Mouse (Mus musculus) limb, embryonic 12.5 days (tissue): ENCODE measurements around the gene Dstn. TPM values are rescaled to one million over a fixed set of nuclear protein-coding genes. Genes with fewer than 3 reads are reported as not detected.

ENCODE experiments used
- ATAC-seq: fragments of 200-750 bp; cut with Nextera tagmentation; 2 replicates; pipeline ENCODE4 v1.8.0; 2017; ENCODE audit warnings: low read depth, moderate TSS enrichment; ENCODE audit not compliant: insufficient number of reproducible peaks, insufficient read depth, low FRiP score, low TSS enrichment
- H3K27ac ChIP-seq: fragments of 300-500 bp; sonication (generic); 2 replicates; pipeline ENCODE4 v1.5.1; 2016; ENCODE audit warnings: mild to moderate bottlenecking, moderate library complexity
- H3K27me3 ChIP-seq: fragments of 300-500 bp; sonication (generic); 2 replicates; pipeline ENCODE4 v1.6.1; 2016; ENCODE audit warnings: mild to moderate bottlenecking, moderate library complexity
- H3K36me3 ChIP-seq: fragments of 300-500 bp; sonication (generic); 2 replicates; pipeline ENCODE4 v1.6.1; 2016; ENCODE audit warnings: mild to moderate bottlenecking, moderate library complexity
- H3K4me1 ChIP-seq: fragments of 300-500 bp; sonication (generic); replicated peaks from 2 replicates; pipeline ENCODE4 v1.6.1; 2016
- H3K4me2 ChIP-seq: fragments of 300-500 bp; sonication (generic); 2 replicates; pipeline ENCODE4 v1.6.1; 2016; ENCODE audit warnings: mild to moderate bottlenecking, moderate library complexity
- H3K4me3 ChIP-seq: fragments of 300-500 bp; sonication (generic); replicated peaks from 2 replicates; pipeline ENCODE4 v1.5.1; 2016; ENCODE audit warnings: mild to moderate bottlenecking
- H3K9ac ChIP-seq: fragments of 300-500 bp; sonication (generic); replicated peaks from 2 replicates; pipeline ENCODE4 v1.6.1; 2016; ENCODE audit warnings: mild to moderate bottlenecking, moderate library complexity
- H3K9me3 ChIP-seq: fragments of 300-500 bp; sonication (generic); 2 replicates; pipeline ENCODE4 v1.6.1; 2016; ENCODE audit warnings: mild to moderate bottlenecking, moderate library complexity
- WGBS: fragments of 180-500 bp; shearing (Covaris S2); methylation state at CpG from one replicate; pipeline ENCODE4 v1.1.7; 2016; 5-methylcytosine and 5-hydroxymethylcytosine counted together
- polyA plus RNA-seq: library from polyadenylated mRNA; unstranded; fragments of >200 nt; fragmentation: Nextera tagmentation; extraction: Ambion mirVana; gene quantifications from 2 replicates; pipeline ENCODE4 v1.2.1, GENCODE M21; 2016

Gene Dstn
- polyA plus RNA-seq, 1 experiment from 2014 or later: 312 TPM

- Histone ChIP-seq H3K27me3 (no peaks in the 10 kb centered on the region), H3K36me3 (no peaks in the 10 kb centered on the region), H3K4me2 (no peak overlapping the region), H3K9me3 (no peaks in the 10 kb centered on the region), H3K4me1 (peaks cover 27% of the 10 kb centered on the region), H3K4me3 (no peak overlapping the region), H3K9ac (no peak overlapping the region), H3K27ac (no peak overlapping the region)
- no peak for ATAC-seq
- WGBS: 29% methylated on average over 4 of the region's 4 CpGs
Observed at GRCm38 (mm10) chr2:143918831-143919502, 3.8 kb downstream of the Dstn start.

- H3K9me3 ChIP-seq: no peaks in the 10 kb centered on the region
- H3K9ac ChIP-seq: no peak overlapping the region
- no peaks in the 10 kb centered on the region for H3K36me3 ChIP-seq
- no peaks in the 10 kb centered on the region; the same call in 1 of the 2 replicates for H3K4me1 ChIP-seq
- H3K27me3 ChIP-seq: no peaks in the 10 kb centered on the region
- ATAC-seq: no peak
- no peak overlapping the region for H3K4me3 ChIP-seq
- WGBS: 52% methylated on average over 7 of the region's 7 CpGs
- H3K27ac ChIP-seq: no peak overlapping the region
- no peak overlapping the region for H3K4me2 ChIP-seq
Observed at GRCm38 (mm10) chr2:143924085-143924484, 9.0 kb downstream of the Dstn start.

GRCm38 (mm10) chr2:143925826-143926225 is 10.7 kb downstream of the Dstn start:
- Histone ChIP-seq H3K36me3 (no peaks in the 10 kb centered on the region), H3K27ac (no peak overlapping the region), H3K27me3 (no peaks in the 10 kb centered on the region), H3K4me3 (no peak overlapping the region), H3K9ac (no peak overlapping the region), H3K4me2 (no peak overlapping the region), H3K4me1 (no peaks in the 10 kb centered on the region; the same call in none of the 2 replicates), H3K9me3 (no peaks in the 10 kb centered on the region)
- 94% methylated on average over 6 of the region's 6 CpGs for WGBS
- no peak for ATAC-seq

- H3K36me3 ChIP-seq: no peaks in the 10 kb centered on the region
- 73% methylated on average over 3 of the region's 3 CpGs for WGBS
- no peaks in the 10 kb centered on the region for H3K27me3 ChIP-seq
- H3K4me3 ChIP-seq: no peak overlapping the region
- H3K4me2 ChIP-seq: no peak overlapping the region
- H3K27ac ChIP-seq: no peak overlapping the region
- no peak for ATAC-seq
- peaks cover 5% of the 10 kb centered on the region for H3K4me1 ChIP-seq
- no peak overlapping the region for H3K9ac ChIP-seq
- H3K9me3 ChIP-seq: no peaks in the 10 kb centered on the region
Observed at GRCm38 (mm10) chr2:143929607-143930311, 14.6 kb downstream of the Dstn start.

GRCm38 (mm10) chr2:143932340-143932873 is 17.3 kb downstream of the Dstn start:
- Histone ChIP-seq H3K4me1 (peaks cover 5% of the 10 kb centered on the region), H3K4me2 (no peak overlapping the region), H3K27me3 (no peaks in the 10 kb centered on the region), H3K9me3 (no peaks in the 10 kb centered on the region), H3K4me3 (no peak overlapping the region), H3K36me3 (no peaks in the 10 kb centered on the region), H3K27ac (no peak overlapping the region; the same call in 1 of the 2 replicates), H3K9ac (no peak overlapping the region)
- ATAC-seq: peak; percentile 68; the same call in 1 of the 2 replicates
- 76% methylated on average over 12 of the region's 12 CpGs for WGBS

- Histone ChIP-seq H3K9ac (no peak overlapping the region), H3K4me1 (peaks cover 5% of the 10 kb centered on the region), H3K27ac (no peak overlapping the region), H3K4me2 (no peak overlapping the region), H3K4me3 (no peak overlapping the region), H3K27me3 (no peaks in the 10 kb centered on the region), H3K9me3 (no peaks in the 10 kb centered on the region), H3K36me3 (peaks cover 4% of the 10 kb centered on the region; the same call in 1 of the 2 replicates)
- 84% methylated on average over 5 of the region's 5 CpGs for WGBS
- no peak for ATAC-seq
Observed at GRCm38 (mm10) chr2:143933516-143933915, 18.4 kb downstream of the Dstn start.

GRCm38 (mm10) chr2:143934439-143934838 is 19.3 kb downstream of the Dstn start:
- WGBS: 93% methylated on average over 8 of the region's 8 CpGs
- no peak overlapping the region for H3K4me3 ChIP-seq
- no peak overlapping the region for H3K9ac ChIP-seq
- no peaks in the 10 kb centered on the region for H3K9me3 ChIP-seq
- peaks cover 5% of the 10 kb centered on the region for H3K4me1 ChIP-seq
- peaks cover 13% of the 10 kb centered on the region; the same call in 1 of the 2 replicates for H3K36me3 ChIP-seq
- H3K27ac ChIP-seq: no peak overlapping the region
- H3K27me3 ChIP-seq: no peaks in the 10 kb centered on the region
- no peak for ATAC-seq
- no peak overlapping the region for H3K4me2 ChIP-seq

- ATAC-seq: no peak
- Histone ChIP-seq H3K27me3 (no peaks in the 10 kb centered on the region), H3K9me3 (no peaks in the 10 kb centered on the region), H3K9ac (no peak overlapping the region), H3K27ac (no peak overlapping the region), H3K36me3 (peaks cover 42% of the 10 kb centered on the region), H3K4me2 (no peak overlapping the region), H3K4me3 (no peak overlapping the region), H3K4me1 (no peaks in the 10 kb centered on the region)
- WGBS: 71% methylated on average over 2 of the region's 2 CpGs
Observed at GRCm38 (mm10) chr2:143937861-143938260, 22.7 kb downstream of the Dstn start.

GRCm38 (mm10) chr2:143940406-143940805 is 25.3 kb downstream of the Dstn start:
- no peak overlapping the region for H3K4me3 ChIP-seq
- H3K36me3 ChIP-seq: peaks cover 66% of the 10 kb centered on the region
- H3K4me1 ChIP-seq: no peaks in the 10 kb centered on the region
- no peaks in the 10 kb centered on the region for H3K9me3 ChIP-seq
- no peaks in the 10 kb centered on the region for H3K27me3 ChIP-seq
- H3K9ac ChIP-seq: no peak overlapping the region
- 89% methylated on average over 5 of the region's 5 CpGs for WGBS
- H3K27ac ChIP-seq: no peak overlapping the region
- no peak overlapping the region for H3K4me2 ChIP-seq
- no peak for ATAC-seq

- Histone ChIP-seq H3K27me3 (no peaks in the 10 kb centered on the region), H3K4me1 (no peaks in the 10 kb centered on the region), H3K9ac (no peak overlapping the region), H3K36me3 (peaks cover 93% of the 10 kb centered on the region), H3K4me2 (no peak overlapping the region), H3K4me3 (no peak overlapping the region), H3K27ac (no peak overlapping the region), H3K9me3 (no peaks in the 10 kb centered on the region)
- WGBS: 93% methylated on average over 3 of the region's 3 CpGs
- no peak for ATAC-seq
Observed at GRCm38 (mm10) chr2:143944796-143945195, 29.7 kb downstream of the Dstn start.

GRCm38 (mm10) chr2:143945466-143946075 is 30.5 kb downstream of the Dstn start:
- H3K36me3 ChIP-seq: peaks cover 93% of the 10 kb centered on the region
- no peak overlapping the region for H3K9ac ChIP-seq
- peak; percentile 12; the same call in 1 of the 2 replicates for ATAC-seq
- WGBS: 92% methylated on average over 7 of the region's 7 CpGs
- H3K27ac ChIP-seq: no peak overlapping the region
- no peaks in the 10 kb centered on the region for H3K4me1 ChIP-seq
- H3K27me3 ChIP-seq: no peaks in the 10 kb centered on the region
- no peak overlapping the region for H3K4me2 ChIP-seq
- no peak overlapping the region for H3K4me3 ChIP-seq
- no peaks in the 10 kb centered on the region for H3K9me3 ChIP-seq
